Mouse (Mus musculus) thymus, adult 2 months (tissue): Measurements from ENCODE around the gene Adgrl3.

Experiments used
- CTCF ChIP-seq: fragments of 200-500 bp; IDR thresholded peaks from 2 replicates; pipeline ENCODE4 v1.5.1; 2012; ENCODE audit warnings: mild to moderate bottlenecking, control low read depth, low read length, moderate library complexity, borderline replicate concordance; ENCODE audit not compliant: control insufficient read depth, poor library complexity, insufficient read depth; ENCODE audit errors: extremely low read depth
- POLR2A ChIP-seq: fragments of 200-500 bp; IDR thresholded peaks from 2 replicates; pipeline ENCODE4 v1.6.1; 2012; ENCODE audit warnings: mild to moderate bottlenecking, low read length, control low read depth, moderate library complexity; ENCODE audit not compliant: control insufficient read depth, poor library complexity, insufficient read depth; ENCODE audit errors: extremely low read depth

DNA sequence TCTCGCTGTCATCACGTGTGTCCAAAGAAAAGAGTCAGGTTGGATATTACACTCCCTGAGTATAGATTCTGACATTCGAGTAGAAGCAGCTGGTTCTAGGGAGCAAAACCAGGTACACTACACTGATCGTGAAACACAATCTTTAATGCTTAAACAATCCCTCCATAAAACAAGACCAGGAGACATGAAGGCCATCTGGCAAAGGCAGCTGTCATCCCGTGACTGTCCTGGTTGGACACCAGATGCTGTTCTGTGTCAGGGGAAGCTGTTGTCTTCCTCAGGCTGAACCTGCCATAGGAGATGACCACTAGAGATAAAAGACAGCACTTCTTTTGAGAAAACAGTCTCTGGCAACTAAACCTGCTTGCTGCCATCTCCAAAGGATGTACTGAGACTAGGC is 228.8 kb downstream of the Adgrl3 start:
- TF ChIP-seq CTCF = no peak
- TF ChIP-seq POLR2A = no peak
